Mouse (Mus musculus) megakaryocyte, embryonic 14.5 days (primary cell): ENCODE data around the gene Tbl1xr1.

Experiments used
- FLI1 ChIP-seq: IDR thresholded peaks from 2 replicates; pipeline ENCODE4 v1.6.1; 2012; ENCODE audit warnings: low read length, inconsistent platforms, mixed read lengths
- GATA1 ChIP-seq: IDR thresholded peaks from 3 replicates; pipeline ENCODE4 v1.6.1; 2012; ENCODE audit warnings: mixed read lengths, low read length, inconsistent platforms, borderline replicate concordance

GRCm38 (mm10) chr3:22204186-22204585 lies 127.7 kb downstream of the Tbl1xr1 start:
- TF ChIP-seq FLI1 (no peak), GATA1 (no peak)
